Mouse (Mus musculus) hindbrain, embryonic 11.5 days (tissue): ENCODE results near the gene Zfp853. TPM values are rescaled to one million over a fixed set of nuclear protein-coding genes. Genes with fewer than 3 reads are reported as not detected.
A peak's percentile ranks its signal among the peaks of the same experiment; 100 is the strongest.

ENCODE experiments used
- ATAC-seq: fragments of 200-750 bp; cut with Nextera tagmentation; 2 replicates; pipeline ENCODE4 v1.8.0; 2017; ENCODE audit warnings: mild to moderate bottlenecking, moderate TSS enrichment, moderate library complexity; ENCODE audit not compliant: low FRiP score
- DNase-seq: peaks from one replicate; pipeline ENCODE4 v3.0.0-alpha.2; 2015; ENCODE audit warnings: low spot score
- H3K27ac ChIP-seq: fragments of 300-500 bp; sonication (generic); 2 replicates; pipeline ENCODE4 v1.5.1; 2014; ENCODE audit warnings: mild to moderate bottlenecking, low read depth, low read length
- H3K27me3 ChIP-seq: fragments of 300-500 bp; sonication (generic); 2 replicates; pipeline ENCODE4 v1.6.1; 2014; ENCODE audit warnings: mild to moderate bottlenecking, low read length, moderate library complexity, mixed read lengths; ENCODE audit not compliant: control insufficient read depth, insufficient read depth
- H3K36me3 ChIP-seq: fragments of 300-500 bp; sonication (generic); 2 replicates; pipeline ENCODE4 v1.6.1; 2014; ENCODE audit warnings: mild to moderate bottlenecking, low read length, moderate library complexity, mixed read lengths; ENCODE audit not compliant: control insufficient read depth, insufficient read depth
- H3K4me1 ChIP-seq: fragments of 300-500 bp; sonication (generic); replicated peaks from 2 replicates; pipeline ENCODE4 v1.6.1; 2014; ENCODE audit warnings: low read length, mixed read lengths; ENCODE audit not compliant: control insufficient read depth, insufficient read depth
- H3K4me2 ChIP-seq: fragments of 300-500 bp; sonication (generic); replicated peaks from 2 replicates; pipeline ENCODE4 v1.6.1; 2014; ENCODE audit warnings: mild to moderate bottlenecking, low read depth, low read length
- H3K4me3 ChIP-seq: fragments of 300-500 bp; sonication (generic); 2 replicates; pipeline ENCODE4 v1.5.1; 2014; ENCODE audit warnings: low read depth, low read length
- H3K9ac ChIP-seq: fragments of 300-500 bp; sonication (generic); 2 replicates; pipeline ENCODE4 v1.6.1; 2014; ENCODE audit warnings: low read depth, low read length
- H3K9me3 ChIP-seq: fragments of 300-500 bp; sonication (generic); 2 replicates; pipeline ENCODE4 v1.6.1; 2016; ENCODE audit warnings: low read length; ENCODE audit not compliant: control insufficient read depth
- WGBS: fragments of 180-500 bp; shearing (Covaris S2); extraction: QIAGEN DNeasy Blood & Tissue Kit; methylation state at CpG from one replicate; pipeline ENCODE4 v1.1.7; 2014; 5-methylcytosine and 5-hydroxymethylcytosine counted together
- polyA plus RNA-seq: library from polyadenylated mRNA; unstranded; fragments of >200 nt; fragmentation: Nextera tagmentation; extraction: Ambion mirVana; gene quantifications from 2 replicates; pipeline ENCODE4 v1.2.1, GENCODE M21; 2014

Gene Zfp853
- polyA plus RNA-seq, 1 experiment from 2014 or later: not detected

- no peak overlapping the region for H3K27ac ChIP-seq
- peaks cover 64% of the 10 kb centered on the region for H3K27me3 ChIP-seq
- peaks cover 15% of the 10 kb centered on the region for H3K4me1 ChIP-seq
- H3K4me2 ChIP-seq: peak overlapping the region; percentile 7; the same call in 1 of the 2 replicates
- DNase-seq (no peak), ATAC-seq (peak; percentile 19; the same call in 1 of the 2 replicates)
- WGBS: 4% methylated on average over 66 of the region's 66 CpGs
- peak overlapping the region; percentile 35; the same call in 1 of the 2 replicates for H3K4me3 ChIP-seq
- no peak overlapping the region for H3K9ac ChIP-seq
- H3K9me3 ChIP-seq: no peaks in the 10 kb centered on the region
- 0 out of 2 replicates have a peak, but pooled peaks cover 5% of the 10 kb centered on the region for H3K36me3 ChIP-seq
Observed at GRCm38 (mm10) chr5:143254487-143255130, 38.8 kb downstream of the Zfp853 start.

- ATAC-seq: 0 out of 2 replicates have a peak, but pooled peaks have one; percentile 22
- WGBS: 4% methylated on average over 56 of the region's 81 CpGs
- H3K4me1 ChIP-seq: peaks cover 15% of the 10 kb centered on the region
- peak overlapping the region; percentile 15; the same call in 1 of the 2 replicates for H3K9ac ChIP-seq
- 0 out of 2 replicates have a peak, but pooled peaks cover 5% of the 10 kb centered on the region for H3K36me3 ChIP-seq
- no peaks in the 10 kb centered on the region for H3K9me3 ChIP-seq
- H3K27me3 ChIP-seq: peaks cover 64% of the 10 kb centered on the region
- H3K4me3 ChIP-seq: peak overlapping the region; percentile 35
- no peak overlapping the region for H3K27ac ChIP-seq
- peak overlapping the region; percentile 70 for H3K4me2 ChIP-seq
- DNase-seq: peak; percentile 69
Observed at GRCm38 (mm10) chr5:143253881-143254486, 39.4 kb downstream of the Zfp853 start.

- H3K4me2 ChIP-seq: peak overlapping the region; percentile 70
- H3K36me3 ChIP-seq: peaks cover 3% of the 10 kb centered on the region; the same call in 1 of the 2 replicates
- ATAC-seq (0 out of 2 replicates have a peak, but pooled peaks have one; percentile 15), DNase-seq (peak; percentile 64)
- peaks cover 62% of the 10 kb centered on the region for H3K27me3 ChIP-seq
- peak overlapping the region; percentile 35 for H3K4me3 ChIP-seq
- peaks cover 15% of the 10 kb centered on the region for H3K4me1 ChIP-seq
- WGBS: 1% methylated on average over 103 of the region's 103 CpGs
- no peak overlapping the region for H3K27ac ChIP-seq
- no peaks in the 10 kb centered on the region for H3K9me3 ChIP-seq
- no peak overlapping the region; the same call in 1 of the 2 replicates for H3K9ac ChIP-seq
Observed at GRCm38 (mm10) chr5:143253186-143253880, 40.1 kb downstream of the Zfp853 start.

- H3K4me2 ChIP-seq: no peak overlapping the region
- WGBS: 9% methylated on average over 18 of the region's 18 CpGs
- H3K27me3 ChIP-seq: peaks cover 62% of the 10 kb centered on the region
- no peaks in the 10 kb centered on the region for H3K9me3 ChIP-seq
- ATAC-seq (no peak), DNase-seq (no peak)
- H3K4me1 ChIP-seq: peaks cover 15% of the 10 kb centered on the region
- H3K4me3 ChIP-seq: peak overlapping the region; percentile 35
- H3K9ac ChIP-seq: no peak overlapping the region
- peaks cover 3% of the 10 kb centered on the region; the same call in 1 of the 2 replicates for H3K36me3 ChIP-seq
- H3K27ac ChIP-seq: no peak overlapping the region
Observed at GRCm38 (mm10) chr5:143252791-143253185, 40.6 kb downstream of the Zfp853 start.

GRCm38 (mm10) chr5:143252039-143252438 is 41.4 kb downstream of the Zfp853 start:
- 31% methylated on average over 6 of the region's 6 CpGs for WGBS
- no peak for ATAC-seq
- Histone ChIP-seq H3K9ac (no peak overlapping the region), H3K4me3 (no peak overlapping the region), H3K4me1 (peaks cover 15% of the 10 kb centered on the region), H3K27ac (no peak overlapping the region), H3K36me3 (peaks cover 3% of the 10 kb centered on the region; the same call in 1 of the 2 replicates), H3K4me2 (no peak overlapping the region), H3K27me3 (peaks cover 55% of the 10 kb centered on the region), H3K9me3 (no peaks in the 10 kb centered on the region)
- DNase-seq: no peak

GRCm38 (mm10) chr5:143244926-143245325 is 48.5 kb downstream of the Zfp853 start:
- Histone ChIP-seq H3K27me3 (no peaks in the 10 kb centered on the region), H3K36me3 (peaks cover 26% of the 10 kb centered on the region), H3K4me3 (no peak overlapping the region), H3K27ac (no peak overlapping the region), H3K4me2 (no peak overlapping the region), H3K4me1 (no peaks in the 10 kb centered on the region), H3K9ac (no peak overlapping the region), H3K9me3 (no peaks in the 10 kb centered on the region)
- ATAC-seq (no peak), DNase-seq (no peak)
- 98% methylated on average over 26 of the region's 26 CpGs for WGBS

Other genes starting within 250 kb of the Zfp853 start
- gene Rnf216, start 180.6 kb downstream of the Zfp853 start, polyA plus RNA-seq: 31.1 and 49.5 TPM in 2 replicates
- gene Olfr718-ps1, start 146.0 kb downstream of the Zfp853 start, polyA plus RNA-seq: not detected in 2 replicates
- gene Rbak, start 112.8 kb downstream of the Zfp853 start, polyA plus RNA-seq: 12.7 and 17.0 TPM in 2 replicates
- gene Spdye4b, start 112.6 kb downstream of the Zfp853 start, polyA plus RNA-seq: not detected in 2 replicates
- not detected in 2 replicates for gene Spdye4a, start 66.7 kb downstream of the Zfp853 start, polyA plus RNA-seq
- gene Zfp12, start 58.5 kb downstream of the Zfp853 start, polyA plus RNA-seq: 20.3 and 24.3 TPM in 2 replicates
- gene Zfp316, start 23.6 kb downstream of the Zfp853 start, polyA plus RNA-seq: 3.4 and 3.6 TPM in 2 replicates
- gene E130309D02Rik, start 21.7 kb upstream of the Zfp853 start, polyA plus RNA-seq: 34.1 and 42.9 TPM in 2 replicates
- 75.1 and 80.2 TPM in 2 replicates for gene Zdhhc4, start 35.6 kb upstream of the Zfp853 start, polyA plus RNA-seq
- gene Grid2ip, start 63.7 kb upstream of the Zfp853 start, polyA plus RNA-seq: 0.42 and 0.49 TPM in 2 replicates
- 189 and 202 TPM in 2 replicates for gene Kdelr2, start 110.2 kb upstream of the Zfp853 start, polyA plus RNA-seq
- gene Daglb, start 171.0 kb upstream of the Zfp853 start, polyA plus RNA-seq: 10.2 and 12.2 TPM in 2 replicates
- gene Rac1, start 234.4 kb upstream of the Zfp853 start, polyA plus RNA-seq: 471 and 512 TPM in 2 replicates